Mouse (Mus musculus) limb, embryonic 11.5 days (tissue): ENCODE measurements around the gene Rrp9. TPM values are rescaled to one million over a fixed set of nuclear protein-coding genes. Genes with fewer than 3 reads are reported as not detected.

Source experiments
- ATAC-seq: fragments of 200-750 bp; cut with Nextera tagmentation; 2 replicates; pipeline ENCODE4 v1.8.0; 2017; ENCODE audit warnings: low read depth; ENCODE audit not compliant: insufficient number of reproducible peaks, low FRiP score, low TSS enrichment
- DNase-seq: peaks from one replicate; pipeline ENCODE4 v3.0.0-alpha.2; 2015; ENCODE audit warnings: low spot score
- H3K27ac ChIP-seq: fragments of 300-500 bp; sonication (generic); replicated peaks from 2 replicates; pipeline ENCODE4 v1.5.1; 2014; ENCODE audit warnings: low read depth, mild to moderate bottlenecking, low read length
- H3K27me3 ChIP-seq: fragments of 300-500 bp; sonication (generic); 2 replicates; pipeline ENCODE4 v1.6.1; 2014; ENCODE audit warnings: mild to moderate bottlenecking, low read length, mixed read lengths; ENCODE audit not compliant: control insufficient read depth, insufficient read depth
- H3K36me3 ChIP-seq: fragments of 300-500 bp; sonication (generic); 2 replicates; pipeline ENCODE4 v1.6.1; 2014; ENCODE audit warnings: mild to moderate bottlenecking, low read length, moderate library complexity, mixed read lengths; ENCODE audit not compliant: control insufficient read depth, insufficient read depth
- H3K4me1 ChIP-seq: fragments of 300-500 bp; sonication (generic); 2 replicates; pipeline ENCODE4 v1.6.1; 2014; ENCODE audit warnings: low read length, mixed read lengths; ENCODE audit not compliant: control insufficient read depth, insufficient read depth
- H3K4me2 ChIP-seq: fragments of 300-500 bp; sonication (generic); 2 replicates; pipeline ENCODE4 v1.6.1; 2014; ENCODE audit warnings: low read depth, mild to moderate bottlenecking, moderate library complexity; ENCODE audit not compliant: severe bottlenecking
- H3K4me3 ChIP-seq: fragments of 300-500 bp; sonication (generic); 2 replicates; pipeline ENCODE4 v1.5.1; 2014; ENCODE audit warnings: low read depth, low read length
- H3K9ac ChIP-seq: fragments of 300-500 bp; sonication (generic); 2 replicates; pipeline ENCODE4 v1.6.1; 2014; ENCODE audit warnings: mild to moderate bottlenecking, low read length
- H3K9me3 ChIP-seq: fragments of 300-500 bp; sonication (generic); 2 replicates; pipeline ENCODE4 v1.6.1; 2016; ENCODE audit warnings: low read length; ENCODE audit not compliant: control insufficient read depth
- WGBS: fragments of 180-500 bp; shearing (Covaris S2); extraction: QIAGEN DNeasy Blood & Tissue Kit; methylation state at CpG from one replicate; pipeline ENCODE4 v1.1.7; 2014; 5-methylcytosine and 5-hydroxymethylcytosine counted together
- polyA plus RNA-seq: library from polyadenylated mRNA; unstranded; fragments of >200 nt; fragmentation: Nextera tagmentation; extraction: Ambion mirVana; gene quantifications from 2 replicates; pipeline ENCODE4 v1.2.1, GENCODE M21; 2014

Rrp9 gene
- polyA plus RNA-seq, 1 experiment from 2014 or later, result 55.4 TPM

GRCm38 (mm10) chr9:106501846-106502245, 26.1 kb downstream of the Rrp9 start:
- Histone ChIP-seq H3K9ac (no peak overlapping the region), H3K27ac (no peak overlapping the region), H3K36me3 (no peaks in the 10 kb centered on the region), H3K27me3 (no peaks in the 10 kb centered on the region), H3K4me3 (no peak overlapping the region), H3K4me2 (no peak overlapping the region), H3K4me1 (no peaks in the 10 kb centered on the region), H3K9me3 (no peaks in the 10 kb centered on the region)
- 88% methylated on average over 22 of the region's 22 CpGs for WGBS
- DNase-seq, result no peak
- ATAC-seq, result no peak

- Histone ChIP-seq H3K27ac (no peak overlapping the region), H3K36me3 (no peaks in the 10 kb centered on the region), H3K27me3 (no peaks in the 10 kb centered on the region), H3K4me3 (no peak overlapping the region), H3K4me1 (no peaks in the 10 kb centered on the region), H3K4me2 (no peak overlapping the region), H3K9me3 (no peaks in the 10 kb centered on the region), H3K9ac (no peak overlapping the region)
- WGBS, result 78% methylated on average over 6 of the region's 6 CpGs
- no peak for DNase-seq
- no peak for ATAC-seq
These were observed 28.5 kb downstream of the Rrp9 start for GRCm38 (mm10) chr9:106504246-106504645.

GRCm38 (mm10) chr9:106509356-106509755, 33.6 kb downstream of the Rrp9 start:
- H3K9ac ChIP-seq, result no peak overlapping the region
- no peak overlapping the region for H3K4me2 ChIP-seq
- no peaks in the 10 kb centered on the region for H3K9me3 ChIP-seq
- WGBS, result 94% methylated on average over 10 of the region's 10 CpGs
- no peak overlapping the region for H3K4me3 ChIP-seq
- H3K27ac ChIP-seq, result no peak overlapping the region
- ATAC-seq (no peak), DNase-seq (no peak)
- no peaks in the 10 kb centered on the region for H3K4me1 ChIP-seq
- no peaks in the 10 kb centered on the region for H3K27me3 ChIP-seq
- no peaks in the 10 kb centered on the region for H3K36me3 ChIP-seq

- Histone ChIP-seq H3K9ac (no peak overlapping the region), H3K36me3 (no peaks in the 10 kb centered on the region), H3K4me3 (no peak overlapping the region), H3K9me3 (no peaks in the 10 kb centered on the region), H3K27ac (no peak overlapping the region), H3K27me3 (no peaks in the 10 kb centered on the region), H3K4me2 (no peak overlapping the region), H3K4me1 (no peaks in the 10 kb centered on the region)
- DNase-seq (no peak), ATAC-seq (no peak)
- WGBS, result 67% methylated on average over 13 of the region's 13 CpGs
These were observed 37.1 kb downstream of the Rrp9 start for GRCm38 (mm10) chr9:106512729-106513450.

GRCm38 (mm10) chr9:106513566-106513965, 37.8 kb downstream of the Rrp9 start:
- Histone ChIP-seq H3K9me3 (no peaks in the 10 kb centered on the region), H3K27ac (no peak overlapping the region), H3K9ac (no peak overlapping the region), H3K27me3 (no peaks in the 10 kb centered on the region), H3K4me2 (no peak overlapping the region), H3K4me3 (no peak overlapping the region), H3K36me3 (no peaks in the 10 kb centered on the region), H3K4me1 (no peaks in the 10 kb centered on the region)
- ATAC-seq (no peak), DNase-seq (no peak)
- WGBS, result 71% methylated on average over 6 of the region's 6 CpGs

- Histone ChIP-seq H3K9ac (no peak within 1 kb of the TSS), H3K4me1 (no peaks in the 10 kb centered on the region), H3K4me3 (no peak within 1 kb of the TSS), H3K36me3 (no peaks in the 10 kb centered on the region), H3K27me3 (no peaks in the 10 kb centered on the region), H3K27ac (no peak within 1 kb of the TSS), H3K4me2 (no peak within 1 kb of the TSS), H3K9me3 (no peaks in the 10 kb centered on the region)
- DNase-seq, result no peak
- 92% methylated on average over 4 of the region's 4 CpGs for WGBS
- no peak for ATAC-seq
These were observed 38.5 kb downstream of the Rrp9 start, which contains the start of gene Iqcf5 for GRCm38 (mm10) chr9:106514273-106514672. TSS of gene Iqcf5 (plus strand) at chr9:106514573.

GRCm38 (mm10) chr9:106519433-106519832, 43.7 kb downstream of the Rrp9 start:
- no peak for ATAC-seq
- 82% methylated on average over 2 of the region's 2 CpGs for WGBS
- H3K4me2 ChIP-seq, result no peak overlapping the region
- DNase-seq, result no peak
- H3K27me3 ChIP-seq, result no peaks in the 10 kb centered on the region
- H3K4me1 ChIP-seq, result no peaks in the 10 kb centered on the region
- no peak overlapping the region for H3K4me3 ChIP-seq
- no peak overlapping the region for H3K9ac ChIP-seq
- H3K36me3 ChIP-seq, result no peaks in the 10 kb centered on the region
- H3K27ac ChIP-seq, result no peak overlapping the region
- no peaks in the 10 kb centered on the region for H3K9me3 ChIP-seq

GRCm38 (mm10) chr9:106519909-106520308, 44.1 kb downstream of the Rrp9 start:
- WGBS, result 75% methylated on average over 8 of the region's 8 CpGs
- ATAC-seq (no peak), DNase-seq (no peak)
- Histone ChIP-seq H3K4me1 (no peaks in the 10 kb centered on the region), H3K4me3 (no peak overlapping the region), H3K9ac (no peak overlapping the region), H3K9me3 (no peaks in the 10 kb centered on the region), H3K36me3 (no peaks in the 10 kb centered on the region), H3K4me2 (no peak overlapping the region), H3K27ac (no peak overlapping the region), H3K27me3 (no peaks in the 10 kb centered on the region)

- Histone ChIP-seq H3K9me3 (no peaks in the 10 kb centered on the region), H3K4me3 (no peak overlapping the region), H3K27me3 (no peaks in the 10 kb centered on the region), H3K27ac (no peak overlapping the region), H3K4me1 (no peaks in the 10 kb centered on the region), H3K9ac (no peak overlapping the region), H3K4me2 (no peak overlapping the region), H3K36me3 (no peaks in the 10 kb centered on the region)
- DNase-seq (peak; percentile 34), ATAC-seq (no peak)
- WGBS, result 26% methylated on average over 3 of the region's 3 CpGs
These were observed 56.1 kb downstream of the Rrp9 start for GRCm38 (mm10) chr9:106531833-106532232.
